Mouse (Mus musculus): ENCODE data around the gene Vti1a. TPM values are rescaled to one million over a fixed set of nuclear protein-coding genes. Genes with fewer than 3 reads are reported as not detected.
A peak's percentile ranks its signal among the peaks of the same experiment; 100 is the strongest.

Vti1a gene
- total RNA-seq, 1 experiment, result 14.9 TPM

- Histone ChIP-seq H3K4me3 (ENCODE audit: insufficient read depth in 1 of 2, low read depth in 1 of 2, low read length in 2 of 2, poor library complexity in 1 of 2, severe bottlenecking in 1 of 2) (no peak overlapping the region), H3K36me3 (ENCODE audit: control insufficient read depth, insufficient read depth, low read length, poor library complexity, severe bottlenecking) (no peaks in the 10 kb centered on the region; the same call in 1 of the 2 replicates), H3K4me1 (ENCODE audit: control insufficient read depth in 2 of 2, insufficient read depth in 2 of 2, low read length in 2 of 2, poor library complexity in 1 of 2) (0 out of 4 replicates have a peak, but pooled peaks cover 0 to 2% of the 10 kb centered on the region in 2 experiments), H3K27ac (ENCODE audit: insufficient read depth, low read depth, low read length, poor library complexity, severe bottlenecking) (no peak overlapping the region), H3K9me3 (ENCODE audit: control insufficient read depth, insufficient read depth, low read depth, low read length) (no peaks in the 10 kb centered on the region), H3K9ac (ENCODE audit: insufficient read depth, low read depth, low read length, poor library complexity, severe bottlenecking) (no peak overlapping the region)
- in situ Hi-C loops (cut with MboI; ENCODE audit: low sequenced_read_pairs in 2 of 2, unreplicated experiment in 2 of 2), result no loop called here
- TF ChIP-seq ZNF384 (IDR thresholded peaks at IDR 0.05; ENCODE audit: low read depth, low read length), result no peak
- TF ChIP-seq HCFC1 (IDR thresholded peaks at IDR 0.05; ENCODE audit: borderline replicate concordance, insufficient read depth, low read length), result no peak
- no peak for TF ChIP-seq ZC3H11A (IDR thresholded peaks at IDR 0.05; ENCODE audit: borderline replicate concordance, low read depth, low read length)
- no peak for TF ChIP-seq CHD2 (IDR thresholded peaks at IDR 0.05; ENCODE audit: low read depth, low read length)
- peak; percentile 66; the same call in 1 of the 2 replicates for TF ChIP-seq MAFK (IDR thresholded peaks at IDR 0.05; ENCODE audit: insufficient read depth, low read depth, low read length)
- no peak for DNase-seq (ENCODE audit: low read depth, low spot score)
Observed at GRCm38 (mm10) chr19:55571486-55571885, 255.4 kb downstream of the Vti1a start.

DNA sequence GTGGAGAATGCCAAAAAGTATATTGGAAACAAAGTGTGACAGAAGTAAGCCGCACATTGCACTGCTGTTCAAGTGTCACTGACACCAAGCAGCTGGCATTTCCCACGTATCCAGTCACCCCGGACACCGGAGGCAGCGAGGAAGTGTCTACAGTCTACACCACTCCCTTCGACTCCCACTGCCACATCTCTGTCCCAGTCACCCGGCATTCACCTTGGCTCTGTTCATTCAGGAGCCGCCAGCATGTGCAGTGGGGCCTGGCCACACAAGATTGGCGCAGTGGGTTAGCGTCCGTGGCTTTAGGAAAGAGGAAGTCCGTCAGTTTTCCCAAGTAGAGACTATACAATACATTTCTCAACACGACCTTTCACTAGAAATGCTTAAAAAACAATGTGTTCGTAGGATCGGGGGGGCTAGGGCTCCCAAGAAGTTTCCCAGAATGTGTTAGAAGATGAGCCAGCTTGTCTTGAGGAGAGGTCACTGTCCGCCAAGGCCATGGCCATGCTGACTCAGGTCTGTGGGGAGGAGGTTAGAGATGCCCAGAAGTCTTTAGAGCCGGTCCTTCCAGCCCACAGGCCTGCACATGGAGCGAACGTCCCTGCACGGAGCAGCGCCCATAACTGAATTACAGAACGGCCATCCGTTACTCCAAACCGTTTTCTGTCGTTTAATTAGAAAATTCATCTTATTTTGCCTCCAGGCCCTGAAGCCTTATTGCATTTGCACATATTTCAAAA lies 261.4 kb downstream of the Vti1a start:
- no peak overlapping the region for H3K9ac ChIP-seq (ENCODE audit: insufficient read depth, low read depth, low read length, poor library complexity, severe bottlenecking)
- H3K4me1 ChIP-seq (ENCODE audit: control insufficient read depth in 2 of 2, insufficient read depth in 2 of 2, low read length in 2 of 2, poor library complexity in 1 of 2), result peaks cover 0 to 8% of the 10 kb centered on the region in 2 experiments; a peak in 1 of 4 replicates
- no peak overlapping the region for H3K27ac ChIP-seq (ENCODE audit: insufficient read depth, low read depth, low read length, poor library complexity, severe bottlenecking)
- in situ Hi-C loops (cut with MboI; ENCODE audit: low sequenced_read_pairs in 2 of 2, unreplicated experiment in 2 of 2), result no loop called here
- H3K4me3 ChIP-seq (ENCODE audit: insufficient read depth in 1 of 2, low read depth in 1 of 2, low read length in 2 of 2, poor library complexity in 1 of 2, severe bottlenecking in 1 of 2), result no peak overlapping the region
- TF ChIP-seq ZNF384 (IDR thresholded peaks at IDR 0.05; ENCODE audit: low read depth, low read length), result no peak
- TF ChIP-seq MAFK (IDR thresholded peaks at IDR 0.05; ENCODE audit: insufficient read depth, low read depth, low read length), result no peak
- no peak for TF ChIP-seq ZC3H11A (IDR thresholded peaks at IDR 0.05; ENCODE audit: borderline replicate concordance, low read depth, low read length)
- TF ChIP-seq CHD2 (IDR thresholded peaks at IDR 0.05; ENCODE audit: low read depth, low read length), result no peak
- no peak for TF ChIP-seq HCFC1 (IDR thresholded peaks at IDR 0.05; ENCODE audit: borderline replicate concordance, insufficient read depth, low read length)
- no peaks in the 10 kb centered on the region; the same call in 1 of the 2 replicates for H3K36me3 ChIP-seq (ENCODE audit: control insufficient read depth, insufficient read depth, low read length, poor library complexity, severe bottlenecking)
- DNase-seq (ENCODE audit: low read depth, low spot score), result no peak
- no peaks in the 10 kb centered on the region for H3K9me3 ChIP-seq (ENCODE audit: control insufficient read depth, insufficient read depth, low read depth, low read length)

DNA sequence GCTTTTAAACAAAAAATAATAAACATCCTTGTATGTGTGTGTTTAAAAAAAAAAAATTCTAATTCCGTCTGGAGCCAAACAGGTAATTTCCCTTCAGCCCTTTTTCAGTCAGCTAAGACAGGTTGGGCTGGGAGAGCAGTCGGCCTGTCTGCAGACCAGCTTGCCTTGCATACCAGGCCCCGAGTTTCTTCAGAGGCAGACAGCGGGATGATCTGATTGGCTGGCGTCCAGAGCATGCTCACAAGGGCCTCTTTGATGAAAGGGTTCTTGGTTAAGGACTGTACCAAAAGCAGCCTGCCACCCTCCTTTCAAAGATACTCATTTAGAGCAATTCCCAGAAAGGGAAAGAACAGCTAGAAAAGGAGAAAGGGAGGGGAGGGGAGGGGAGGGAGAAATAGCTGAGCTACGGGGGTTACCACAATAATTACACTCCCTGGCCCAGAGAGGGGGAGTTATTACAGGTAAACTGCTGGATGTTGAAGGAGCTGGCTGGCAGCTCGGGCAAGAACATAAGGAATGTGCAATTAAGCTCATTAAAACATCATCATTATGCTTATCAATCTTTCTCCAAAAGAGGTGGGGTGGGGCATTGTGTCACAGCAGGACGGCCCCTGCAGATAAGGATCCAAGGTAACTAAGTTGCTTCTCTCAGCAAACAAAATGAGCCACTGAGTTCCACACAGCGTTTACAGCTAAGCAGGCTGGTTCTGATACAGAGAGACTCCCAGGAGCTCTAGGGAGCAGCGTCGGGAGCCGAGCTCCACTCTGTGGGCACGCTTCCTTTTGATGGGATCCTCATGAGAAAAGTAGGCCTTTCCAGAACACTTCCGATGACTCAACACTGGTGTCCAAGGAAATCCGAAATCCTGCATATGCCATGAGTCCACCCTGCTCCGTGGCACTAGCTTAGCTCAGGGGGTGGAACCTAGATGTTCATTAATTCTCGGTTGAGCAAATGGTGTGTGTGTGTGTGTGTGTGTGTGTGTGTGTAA lies 262.3 kb downstream of the Vti1a start:
- no peak overlapping the region for H3K4me3 ChIP-seq (ENCODE audit: insufficient read depth in 1 of 2, low read depth in 1 of 2, low read length in 2 of 2, poor library complexity in 1 of 2, severe bottlenecking in 1 of 2)
- no peaks in the 10 kb centered on the region; the same call in 1 of the 2 replicates for H3K36me3 ChIP-seq (ENCODE audit: control insufficient read depth, insufficient read depth, low read length, poor library complexity, severe bottlenecking)
- H3K4me1 ChIP-seq (ENCODE audit: control insufficient read depth in 2 of 2, insufficient read depth in 2 of 2, low read length in 2 of 2, poor library complexity in 1 of 2), result peaks cover 0 to 8% of the 10 kb centered on the region in 2 experiments; a peak in 1 of 4 replicates
- no peaks in the 10 kb centered on the region for H3K9me3 ChIP-seq (ENCODE audit: control insufficient read depth, insufficient read depth, low read depth, low read length)
- H3K9ac ChIP-seq (ENCODE audit: insufficient read depth, low read depth, low read length, poor library complexity, severe bottlenecking), result no peak overlapping the region
- TF ChIP-seq CHD2 (IDR thresholded peaks at IDR 0.05; ENCODE audit: low read depth, low read length), result no peak
- TF ChIP-seq ZC3H11A (IDR thresholded peaks at IDR 0.05; ENCODE audit: borderline replicate concordance, low read depth, low read length), result no peak
- TF ChIP-seq ZNF384 (IDR thresholded peaks at IDR 0.05; ENCODE audit: low read depth, low read length), result no peak
- no peak for TF ChIP-seq HCFC1 (IDR thresholded peaks at IDR 0.05; ENCODE audit: borderline replicate concordance, insufficient read depth, low read length)
- H3K27ac ChIP-seq (ENCODE audit: insufficient read depth, low read depth, low read length, poor library complexity, severe bottlenecking), result no peak overlapping the region
- in situ Hi-C loops (cut with MboI; ENCODE audit: low sequenced_read_pairs in 2 of 2, unreplicated experiment in 2 of 2), result no loop called here
- DNase-seq (ENCODE audit: low read depth, low spot score), result no peak

DNA sequence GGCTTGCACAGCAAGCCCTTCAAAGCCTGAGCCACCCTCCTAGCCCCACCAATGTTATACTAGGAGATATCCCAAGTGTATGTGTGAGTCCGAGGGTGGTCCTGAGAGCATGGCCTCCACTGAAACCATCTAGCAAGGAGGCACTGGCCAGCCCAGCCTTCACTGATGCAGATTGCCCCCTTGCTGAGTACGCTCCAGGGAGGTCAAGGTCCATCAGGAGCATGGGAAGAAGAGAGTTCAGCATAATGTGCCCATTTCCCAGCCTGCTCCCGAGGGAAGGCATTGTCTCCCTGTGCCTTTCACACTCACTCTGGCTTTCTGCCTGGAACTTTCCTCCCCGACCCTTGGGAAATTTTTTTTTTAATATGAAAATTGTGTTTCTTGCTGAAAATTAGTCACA lies 263.2 kb downstream of the Vti1a start:
- TF ChIP-seq HCFC1 (IDR thresholded peaks at IDR 0.05; ENCODE audit: borderline replicate concordance, insufficient read depth, low read length), result no peak
- no peak for TF ChIP-seq MAFK (IDR thresholded peaks at IDR 0.05; ENCODE audit: insufficient read depth, low read depth, low read length)
- TF ChIP-seq ZC3H11A (IDR thresholded peaks at IDR 0.05; ENCODE audit: borderline replicate concordance, low read depth, low read length), result no peak
- TF ChIP-seq CHD2 (IDR thresholded peaks at IDR 0.05; ENCODE audit: low read depth, low read length), result no peak
- no peak for TF ChIP-seq ZNF384 (IDR thresholded peaks at IDR 0.05; ENCODE audit: low read depth, low read length)
- no peaks in the 10 kb centered on the region; the same call in 1 of the 2 replicates for H3K36me3 ChIP-seq (ENCODE audit: control insufficient read depth, insufficient read depth, low read length, poor library complexity, severe bottlenecking)
- H3K4me1 ChIP-seq (ENCODE audit: control insufficient read depth in 2 of 2, insufficient read depth in 2 of 2, low read length in 2 of 2, poor library complexity in 1 of 2), result peaks cover 0 to 8% of the 10 kb centered on the region in 2 experiments; a peak in 1 of 4 replicates
- H3K4me3 ChIP-seq (ENCODE audit: insufficient read depth in 1 of 2, low read depth in 1 of 2, low read length in 2 of 2, poor library complexity in 1 of 2, severe bottlenecking in 1 of 2), result no peak overlapping the region
- in situ Hi-C loops (cut with MboI; ENCODE audit: low sequenced_read_pairs in 2 of 2, unreplicated experiment in 2 of 2), result no loop called here
- DNase-seq (ENCODE audit: low read depth, low spot score), result no peak
- H3K27ac ChIP-seq (ENCODE audit: insufficient read depth, low read depth, low read length, poor library complexity, severe bottlenecking), result no peak overlapping the region
- no peaks in the 10 kb centered on the region for H3K9me3 ChIP-seq (ENCODE audit: control insufficient read depth, insufficient read depth, low read depth, low read length)
- H3K9ac ChIP-seq (ENCODE audit: insufficient read depth, low read depth, low read length, poor library complexity, severe bottlenecking), result no peak overlapping the region

Measured in ES-E14 (cell line).